Mouse (Mus musculus) midbrain, embryonic 15.5 days (tissue): ENCODE data around the gene Gna11. TPM values are rescaled to one million over a fixed set of nuclear protein-coding genes. Genes with fewer than 3 reads are reported as not detected.

Experiments used
- ATAC-seq: fragments of 200-750 bp; cut with Nextera tagmentation; replicated peaks from 2 replicates; pipeline ENCODE4 v1.8.0; 2017; ENCODE audit warnings: moderate TSS enrichment
- H3K27ac ChIP-seq: fragments of 300-500 bp; sonication (generic); 2 replicates; pipeline ENCODE4 v1.5.1; 2015; ENCODE audit warnings: mild to moderate bottlenecking, inconsistent platforms
- H3K27me3 ChIP-seq: fragments of 300-500 bp; sonication (generic); replicated peaks from 2 replicates; pipeline ENCODE4 v1.6.1; 2015; ENCODE audit warnings: inconsistent platforms
- H3K36me3 ChIP-seq: fragments of 300-500 bp; sonication (generic); replicated peaks from 2 replicates; pipeline ENCODE4 v1.6.1; 2015; ENCODE audit warnings: inconsistent platforms
- H3K4me1 ChIP-seq: fragments of 300-500 bp; sonication (generic); 2 replicates; pipeline ENCODE4 v1.6.1; 2015; ENCODE audit warnings: inconsistent platforms
- H3K4me2 ChIP-seq: fragments of 300-500 bp; sonication (generic); 2 replicates; pipeline ENCODE4 v1.6.1; 2015; ENCODE audit warnings: inconsistent platforms, mild to moderate bottlenecking, moderate library complexity
- H3K4me3 ChIP-seq: fragments of 300-500 bp; sonication (generic); 2 replicates; pipeline ENCODE4 v1.5.1; 2015; ENCODE audit warnings: mild to moderate bottlenecking, inconsistent platforms
- H3K9ac ChIP-seq: fragments of 300-500 bp; sonication (generic); 2 replicates; pipeline ENCODE4 v1.6.1; 2015; ENCODE audit warnings: mild to moderate bottlenecking, inconsistent platforms
- H3K9me3 ChIP-seq: fragments of 300-500 bp; sonication (generic); 2 replicates; pipeline ENCODE4 v1.6.1; 2016; ENCODE audit warnings: inconsistent platforms
- WGBS: fragments of 180-500 bp; shearing (Covaris S2); methylation state at CpG from one replicate; pipeline ENCODE4 v1.1.7; 2015; ENCODE audit warnings: mixed read lengths; 5-methylcytosine and 5-hydroxymethylcytosine counted together
- microRNA-seq: library from miRNA; unstranded; fragments of <30 nt; microRNA quantifications from one replicate; pipeline ENCODE4, GENCODE M21; 2016
- polyA plus RNA-seq: library from polyadenylated mRNA; unstranded; fragments of >200 nt; fragmentation: Nextera tagmentation; extraction: Ambion mirVana; gene quantifications from 2 replicates; pipeline ENCODE4 v1.2.1, GENCODE M21; 2015

Gene Gna11
- polyA plus RNA-seq, 1 experiment from 2014 or later, result 100 TPM

DNA sequence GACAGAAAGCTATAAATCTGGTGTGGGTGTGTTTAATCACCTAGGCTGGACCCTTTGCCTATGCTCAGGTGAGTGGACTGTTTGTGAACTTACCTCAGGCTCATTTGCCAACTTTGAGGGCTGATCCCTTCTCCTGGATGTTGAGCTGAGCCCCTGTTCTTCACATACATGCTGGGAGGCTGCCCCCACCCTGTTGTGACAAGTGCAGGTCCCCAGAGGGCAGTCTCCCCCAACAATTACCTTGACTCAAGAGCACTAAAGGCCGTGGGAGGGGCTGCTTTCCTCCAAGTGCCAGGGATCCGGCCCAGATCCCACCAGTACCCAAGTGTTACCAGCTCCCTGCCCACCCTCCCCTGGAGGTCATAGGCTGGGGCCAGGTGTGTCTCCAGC lies 59.9 kb downstream of the Gna11 start:
- ATAC-seq, result no peak
- Histone ChIP-seq H3K9me3 (no peaks in the 10 kb centered on the region), H3K27ac (peak overlapping the region; percentile 78), H3K36me3 (peaks cover 28% of the 10 kb centered on the region; the same call in 1 of the 2 replicates), H3K27me3 (no peaks in the 10 kb centered on the region), H3K4me1 (peaks cover 33% of the 10 kb centered on the region), H3K4me3 (no peak overlapping the region), H3K9ac (no peak overlapping the region), H3K4me2 (no peak overlapping the region)
- WGBS, result 36% methylated on average over 2 of the region's 2 CpGs

DNA sequence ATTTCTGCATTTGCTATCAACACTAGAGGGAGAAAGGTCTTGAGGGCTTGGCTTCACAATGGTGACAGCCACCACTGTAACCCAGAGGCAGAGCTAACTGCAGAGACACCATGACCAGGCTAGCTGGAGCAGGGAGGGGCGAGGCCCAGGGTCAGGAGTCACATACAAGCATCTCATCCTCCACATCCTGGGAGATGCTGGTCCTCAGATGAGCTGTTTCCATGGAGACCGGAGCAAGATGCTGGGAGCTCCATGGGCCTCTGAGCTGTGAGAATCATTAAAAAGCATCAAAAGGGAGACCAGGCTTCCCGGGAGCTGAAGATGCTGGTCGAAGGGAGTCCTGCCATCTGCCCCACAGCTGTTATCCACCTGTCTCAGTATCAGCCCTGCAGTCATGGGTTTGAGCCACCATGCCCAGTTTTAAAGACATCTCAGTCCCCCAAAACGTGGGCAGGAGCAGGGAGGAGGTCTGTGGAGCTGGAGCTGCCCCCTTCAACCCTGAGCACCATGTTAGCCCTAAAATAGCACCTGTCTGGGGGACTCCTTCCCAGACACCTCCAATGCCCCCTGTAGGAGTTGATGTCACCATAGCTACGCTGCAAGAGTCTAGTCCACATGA lies 60.4 kb downstream of the Gna11 start:
- H3K4me1 ChIP-seq, result peaks cover 37% of the 10 kb centered on the region
- H3K4me3 ChIP-seq, result no peak overlapping the region
- H3K9ac ChIP-seq, result no peak overlapping the region
- H3K4me2 ChIP-seq, result 0 out of 2 replicates have a peak overlapping the region, but pooled peaks have one; percentile 6
- H3K9me3 ChIP-seq, result no peaks in the 10 kb centered on the region
- peaks cover 25% of the 10 kb centered on the region; the same call in 1 of the 2 replicates for H3K36me3 ChIP-seq
- H3K27me3 ChIP-seq, result no peaks in the 10 kb centered on the region
- WGBS, result 34% methylated on average over 6 of the region's 6 CpGs
- H3K27ac ChIP-seq, result peak overlapping the region; percentile 78
- peak; percentile 15 for ATAC-seq

DNA sequence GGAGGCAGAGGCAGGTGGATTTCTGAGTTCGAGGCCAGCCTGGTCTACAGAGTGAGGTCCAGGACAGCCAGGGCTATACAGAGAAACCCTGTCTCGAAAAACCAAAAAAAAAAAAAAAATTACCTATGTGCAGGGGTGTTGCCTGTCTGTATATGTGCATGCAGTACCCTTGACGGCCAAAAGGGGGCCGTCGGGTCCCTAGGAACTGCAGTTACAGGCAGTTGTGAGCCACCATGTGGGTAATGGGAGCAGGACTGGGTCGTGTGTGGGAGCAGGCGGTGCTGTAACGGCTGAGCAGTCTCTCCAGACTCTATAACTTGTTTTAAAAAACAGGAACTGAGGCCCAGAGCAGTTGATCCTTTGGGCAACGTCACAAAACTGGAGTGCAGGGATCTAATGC lies 61.0 kb downstream of the Gna11 start:
- 13% methylated on average over 9 of the region's 9 CpGs for WGBS
- no peak for ATAC-seq
- no peak overlapping the region for H3K9ac ChIP-seq
- H3K4me1 ChIP-seq, result peaks cover 40% of the 10 kb centered on the region
- H3K27ac ChIP-seq, result peak overlapping the region; percentile 78
- H3K4me3 ChIP-seq, result no peak overlapping the region
- H3K4me2 ChIP-seq, result 0 out of 2 replicates have a peak overlapping the region, but pooled peaks have one; percentile 6
- no peaks in the 10 kb centered on the region for H3K9me3 ChIP-seq
- H3K36me3 ChIP-seq, result peaks cover 20% of the 10 kb centered on the region; the same call in 1 of the 2 replicates
- no peaks in the 10 kb centered on the region for H3K27me3 ChIP-seq

DNA sequence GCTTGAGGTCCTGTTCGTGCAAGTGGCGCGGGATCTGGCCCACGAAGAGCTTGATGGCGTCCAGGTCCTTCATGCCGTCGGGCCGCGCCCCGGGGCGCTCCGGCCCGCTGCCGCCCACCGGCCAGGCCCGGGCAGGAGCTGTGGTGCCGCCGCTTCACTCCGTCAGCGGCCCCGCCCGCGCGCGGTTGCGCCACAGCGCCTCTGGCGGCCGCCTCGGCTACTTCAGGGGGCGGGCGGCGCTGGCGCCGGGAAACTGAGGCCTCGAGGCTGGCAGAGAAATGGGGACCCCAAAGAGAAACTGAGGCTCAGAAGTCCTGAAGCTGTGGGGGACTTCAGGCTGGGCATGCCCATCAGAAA lies 62.5 kb downstream of the Gna11 start, which contains the start of gene Celf5:
Gene Celf5, minus strand, starts transcription at position 177 of the 357 bp plus-strand sequence.
- Histone ChIP-seq H3K4me2 (peak within 1 kb of the TSS; percentile 77), H3K27ac (peak within 1 kb of the TSS; percentile 89), H3K36me3 (peaks cover 10% of the 10 kb centered on the region; the same call in 1 of the 2 replicates), H3K4me3 (peak within 1 kb of the TSS; percentile 86), H3K9ac (peak within 1 kb of the TSS; percentile 95), H3K9me3 (no peaks in the 10 kb centered on the region), H3K4me1 (peaks cover 55% of the 10 kb centered on the region), H3K27me3 (no peaks in the 10 kb centered on the region)
- WGBS, result 0% methylated on average over 36 of the region's 36 CpGs
- peak; percentile 51 for ATAC-seq

DNA sequence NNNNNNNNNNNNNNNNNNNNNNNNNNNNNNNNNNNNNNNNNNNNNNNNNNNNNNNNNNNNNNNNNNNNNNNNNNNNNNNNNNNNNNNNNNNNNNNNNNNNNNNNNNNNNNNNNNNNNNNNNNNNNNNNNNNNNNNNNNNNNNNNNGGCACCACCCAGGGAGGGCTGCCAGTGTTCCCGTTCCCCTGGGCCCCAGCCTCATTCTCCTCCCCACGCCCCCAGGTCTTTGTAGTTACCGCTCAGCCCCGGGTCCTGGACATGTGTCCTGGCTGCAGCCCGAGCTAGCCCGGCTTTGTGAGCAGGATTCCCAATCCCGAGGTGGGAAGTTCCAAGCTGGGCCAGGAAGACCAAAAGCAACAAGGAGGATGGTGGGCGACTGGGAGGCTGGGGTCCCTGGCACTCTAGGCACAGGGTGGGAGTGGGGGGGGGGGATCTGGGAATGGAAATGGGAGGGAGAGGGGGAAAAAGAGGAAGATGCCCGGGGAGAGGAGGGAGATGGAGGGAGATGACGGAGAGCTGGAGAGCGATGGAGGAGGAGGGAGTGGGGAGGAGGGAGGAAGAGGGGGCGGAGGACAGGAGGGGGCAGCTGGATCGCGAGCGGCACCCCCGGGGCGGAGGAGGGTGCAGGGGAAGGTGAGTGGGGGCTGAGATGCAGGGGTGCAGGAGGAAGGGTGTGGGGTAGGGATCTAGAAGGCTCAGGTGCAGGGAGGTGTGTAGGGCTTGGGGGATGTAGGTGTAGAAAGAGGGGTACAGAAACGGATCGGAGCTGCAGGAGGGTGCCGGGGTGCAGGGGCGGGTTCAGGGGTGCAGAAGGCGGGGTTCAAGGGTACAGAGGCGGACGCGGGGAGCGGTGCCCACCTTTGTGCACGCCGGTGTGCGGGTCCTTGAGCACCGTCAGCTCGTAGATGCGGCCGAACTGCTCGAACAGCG lies 63.1 kb downstream of the Gna11 start:
- 2% methylated on average over 35 of the region's 35 CpGs for WGBS
- peaks cover 61% of the 10 kb centered on the region for H3K4me1 ChIP-seq
- H3K27me3 ChIP-seq, result no peaks in the 10 kb centered on the region
- peaks cover 5% of the 10 kb centered on the region; the same call in 1 of the 2 replicates for H3K36me3 ChIP-seq
- H3K4me3 ChIP-seq, result peak overlapping the region; percentile 86
- peak overlapping the region; percentile 89 for H3K27ac ChIP-seq
- no peaks in the 10 kb centered on the region for H3K9me3 ChIP-seq
- peak overlapping the region; percentile 77 for H3K4me2 ChIP-seq
- peak; percentile 40 for ATAC-seq
- peak overlapping the region; percentile 95 for H3K9ac ChIP-seq

Small RNA genes within 50 kb of the gene (microRNA-seq; reads per million reads assigned to microRNA genes)
- gene Gm25595, result not detected

Other genes with a start within 250 kb of the Gna11 start
- gene Cactin, start 224.1 kb downstream of the Gna11 start, polyA plus RNA-seq, result 35.8 and 38.3 TPM in 2 replicates
- 5.7 and 6.2 TPM in 2 replicates for gene Tbxa2r, start 216.5 kb downstream of the Gna11 start, polyA plus RNA-seq
- not detected in 2 replicates for gene Gipc3, start 201.9 kb downstream of the Gna11 start, polyA plus RNA-seq
- 26.6 and 29.9 TPM in 2 replicates for gene Hmg20b, start 194.7 kb downstream of the Gna11 start, polyA plus RNA-seq
- 19.7 and 22.5 TPM in 2 replicates for gene Mfsd12, start 187.7 kb downstream of the Gna11 start, polyA plus RNA-seq
- 1.1 TPM in 2 replicates for gene 4930404N11Rik, start 179.4 kb downstream of the Gna11 start, polyA plus RNA-seq
- gene Fzr1, start 166.7 kb downstream of the Gna11 start, polyA plus RNA-seq, result 153 and 159 TPM in 2 replicates
- 90.4 and 92.6 TPM in 2 replicates for gene Dohh, start 160.8 kb downstream of the Gna11 start, polyA plus RNA-seq
- gene Gm48551, start 160.7 kb downstream of the Gna11 start, polyA plus RNA-seq, result 8.4 and 9.3 TPM in 2 replicates
- 2.7 and 3.3 TPM in 2 replicates for gene Gm48552, start 156.2 kb downstream of the Gna11 start, polyA plus RNA-seq
- gene Smim24, start 152.1 kb downstream of the Gna11 start, polyA plus RNA-seq, result 1.4 and 1.6 TPM in 2 replicates
- gene Nfic, start 89.6 kb downstream of the Gna11 start, polyA plus RNA-seq, result 18.1 and 22.8 TPM in 2 replicates
- 106 and 109 TPM in 2 replicates for gene Celf5, start 62.5 kb downstream of the Gna11 start, polyA plus RNA-seq
- 69.7 and 73.8 TPM in 2 replicates for gene Ncln, start 48.8 kb downstream of the Gna11 start, polyA plus RNA-seq
- 0.71 and 1.2 TPM in 2 replicates for gene S1pr4, start 45.1 kb downstream of the Gna11 start, polyA plus RNA-seq
- 0.96 and 1.1 TPM in 2 replicates for gene Gna15, start 21.0 kb downstream of the Gna11 start, polyA plus RNA-seq
- 802 and 851 TPM in 2 replicates for gene Aes, start 14.3 kb upstream of the Gna11 start, polyA plus RNA-seq
- 57.4 and 58.8 TPM in 2 replicates for gene Tle2, start 29.4 kb upstream of the Gna11 start, polyA plus RNA-seq
- 6.7 and 8.0 TPM in 2 replicates for gene Tle6, start 55.9 kb upstream of the Gna11 start, polyA plus RNA-seq
- gene BC025920, start 61.1 kb upstream of the Gna11 start, polyA plus RNA-seq, result 1.8 and 2.0 TPM in 2 replicates
- 60.1 and 60.4 TPM in 2 replicates for gene Sirt6, start 82.6 kb upstream of the Gna11 start, polyA plus RNA-seq
- gene Ankrd24, start 83.3 kb upstream of the Gna11 start, polyA plus RNA-seq, result 19.1 and 20.2 TPM in 2 replicates
- gene Gm10778, start 103.9 kb upstream of the Gna11 start, polyA plus RNA-seq, result 6.6 and 6.9 TPM in 2 replicates
- 16.9 and 18.5 TPM in 2 replicates for gene Zfp433, start 159.6 kb upstream of the Gna11 start, polyA plus RNA-seq
- gene Gm3055, start 226.0 kb upstream of the Gna11 start, polyA plus RNA-seq, result 16.4 and 20.8 TPM in 2 replicates